Mouse (Mus musculus): ENCODE results near the gene Tbc1d13.
"Not testable (repeated sequence)": the region's sequence is repeated elsewhere in the genome, so short reads cannot be mapped to it uniquely, and the experiment has no call there.

The Tbc1d13 gene

DNA sequence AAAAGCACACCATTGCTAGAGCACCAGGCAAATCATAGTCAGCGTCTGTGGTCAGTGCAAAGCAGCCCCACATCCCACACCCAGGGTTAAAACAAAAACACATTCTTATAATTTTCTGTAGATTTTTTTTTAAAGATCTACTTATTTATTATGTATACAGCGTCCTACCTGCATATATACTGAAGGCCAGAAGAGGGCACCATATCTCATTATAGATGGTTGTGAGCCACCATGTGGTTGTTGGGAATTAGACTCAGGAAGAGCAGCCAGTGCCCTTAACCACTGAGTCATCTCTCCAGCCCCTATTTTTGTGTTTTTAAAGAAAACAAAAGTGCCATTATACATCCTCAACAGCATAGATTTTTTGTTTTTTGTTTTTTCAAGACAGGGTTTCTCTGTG, 4.8 kb upstream of the Tbc1d13 start:
- in situ Hi-C loops (cut with MseI, MboI), result no loop called here

DNA sequence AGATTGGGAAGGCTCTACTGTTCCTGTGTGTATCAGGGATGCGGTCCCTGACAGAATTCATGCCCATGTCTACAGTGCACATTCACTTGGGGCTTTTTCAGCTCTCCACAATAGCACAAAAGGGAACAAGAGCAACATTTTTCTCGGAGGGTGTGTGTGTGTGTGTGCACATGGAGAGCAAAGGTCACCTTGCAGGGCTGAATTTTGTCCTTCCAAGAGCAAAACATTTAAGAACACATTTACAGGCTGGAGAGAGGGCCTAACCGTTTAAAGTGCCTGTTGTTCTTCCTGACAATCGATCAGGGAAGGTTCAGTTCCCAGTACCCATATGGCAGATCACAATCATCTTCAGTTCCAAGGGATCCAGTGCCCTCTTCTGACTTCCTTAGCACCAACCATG, 3.4 kb upstream of the Tbc1d13 start:
- in situ Hi-C loops (cut with MseI, MboI), result no loop called here

GRCm38 (mm10) chr2:30131240-30131639, 2.3 kb upstream of the Tbc1d13 start:
- in situ Hi-C loops (cut with MseI, MboI), result not testable (repeated sequence)

DNA sequence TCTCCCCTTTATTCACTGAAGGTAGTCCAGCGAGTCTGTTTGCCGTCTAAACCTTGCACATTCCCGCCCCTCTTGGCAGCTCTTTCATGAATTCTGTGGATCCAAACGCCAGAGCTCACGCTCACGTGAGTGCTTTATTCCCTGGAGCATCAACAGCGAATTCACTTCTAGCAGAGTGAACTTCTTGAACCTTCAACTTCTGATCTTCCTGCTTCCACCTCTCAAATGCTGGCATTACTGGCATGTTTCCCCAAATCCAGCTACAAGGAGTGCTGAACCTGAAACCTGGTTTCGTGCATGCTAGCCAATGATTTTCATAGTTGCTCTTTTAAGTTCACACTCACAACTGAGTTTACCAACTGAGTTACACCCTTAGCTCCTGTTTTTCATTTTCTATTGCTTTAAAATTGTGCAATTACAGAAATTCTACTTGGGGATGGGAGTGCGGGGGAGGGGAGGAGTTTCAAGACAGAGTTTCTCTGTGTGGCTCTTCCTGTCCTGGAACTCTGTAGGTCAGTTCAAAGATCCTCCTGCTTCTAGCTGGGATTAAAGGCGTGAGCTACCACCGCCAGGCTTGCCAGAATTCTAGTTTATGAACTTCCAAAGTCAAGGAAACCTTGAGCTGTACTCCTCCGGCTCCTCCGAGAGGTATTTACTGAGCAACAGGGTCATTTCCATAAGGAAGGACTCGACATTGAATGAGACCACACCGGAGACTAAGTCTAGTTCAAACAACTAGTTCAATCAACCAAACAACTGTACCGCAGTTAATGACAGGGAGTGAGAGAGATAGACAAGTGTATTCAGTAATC, 539 bp upstream of the Tbc1d13 start:
- in situ Hi-C loops (cut with MseI, MboI), result no loop called here

GRCm38 (mm10) chr2:30134378-30134711, 799 bp downstream of the Tbc1d13 start:
- in situ Hi-C loops (cut with MseI, MboI), result no loop called here

- in situ Hi-C loops (cut with MseI, MboI), result no loop called here
Observed at GRCm38 (mm10) chr2:30134928-30135620, 1.5 kb downstream of the Tbc1d13 start.

GRCm38 (mm10) chr2:30136458-30136857, 2.9 kb downstream of the Tbc1d13 start:
- in situ Hi-C loops (cut with MseI, MboI), result no loop called here

GRCm38 (mm10) chr2:30140021-30140420, 6.5 kb downstream of the Tbc1d13 start:
- in situ Hi-C loops (cut with MseI, MboI), result not testable (repeated sequence)

GRCm38 (mm10) chr2:30144436-30144835, 10.9 kb downstream of the Tbc1d13 start:
- in situ Hi-C loops (cut with MseI, MboI), result no loop called here

DNA sequence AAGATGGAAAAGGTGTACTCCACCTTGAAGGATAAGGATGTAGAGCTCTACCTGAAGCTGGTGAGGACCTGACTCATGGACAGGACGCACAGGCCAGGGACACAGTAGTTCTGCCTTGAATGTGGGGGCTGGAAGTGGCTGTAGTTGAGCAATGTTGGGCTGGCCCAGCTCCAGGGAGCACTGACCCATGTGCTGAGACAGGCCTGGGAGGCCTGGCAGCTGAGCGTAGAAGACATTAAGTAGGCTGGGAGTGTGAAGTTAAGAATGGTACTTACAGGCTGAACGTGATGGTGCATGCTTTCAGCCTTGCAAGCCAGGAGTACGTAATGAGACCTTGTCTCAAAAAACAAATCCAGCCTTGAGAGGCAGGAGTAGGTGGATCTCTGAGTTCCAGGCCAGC, 13.9 kb downstream of the Tbc1d13 start:
- in situ Hi-C loops (cut with MseI, MboI), result no loop called here

GRCm38 (mm10) chr2:30151840-30152239, 18.3 kb downstream of the Tbc1d13 start:
- in situ Hi-C loops (cut with MseI, MboI), result no loop called here

DNA sequence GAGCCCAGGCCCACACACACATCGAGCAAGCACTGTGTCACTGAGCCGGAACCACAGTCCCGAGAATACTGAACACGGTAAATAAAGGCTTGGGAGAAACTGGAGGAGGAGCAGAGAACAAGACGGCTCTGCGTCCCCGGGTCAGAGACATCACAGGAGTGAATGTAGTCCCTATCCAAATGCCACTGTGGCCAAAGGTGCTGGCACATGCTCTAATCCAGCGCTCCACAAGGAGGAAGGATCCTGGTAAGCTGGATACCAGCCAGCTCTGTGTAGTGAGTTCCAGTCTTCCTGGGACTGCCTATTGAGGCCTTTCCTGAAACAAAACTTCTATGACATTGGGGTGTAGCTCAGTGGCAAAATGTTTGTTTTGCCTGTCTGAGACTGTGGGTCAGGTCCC, 19.1 kb downstream of the Tbc1d13 start:
- in situ Hi-C loops (cut with MseI, MboI), result no loop called here

DNA sequence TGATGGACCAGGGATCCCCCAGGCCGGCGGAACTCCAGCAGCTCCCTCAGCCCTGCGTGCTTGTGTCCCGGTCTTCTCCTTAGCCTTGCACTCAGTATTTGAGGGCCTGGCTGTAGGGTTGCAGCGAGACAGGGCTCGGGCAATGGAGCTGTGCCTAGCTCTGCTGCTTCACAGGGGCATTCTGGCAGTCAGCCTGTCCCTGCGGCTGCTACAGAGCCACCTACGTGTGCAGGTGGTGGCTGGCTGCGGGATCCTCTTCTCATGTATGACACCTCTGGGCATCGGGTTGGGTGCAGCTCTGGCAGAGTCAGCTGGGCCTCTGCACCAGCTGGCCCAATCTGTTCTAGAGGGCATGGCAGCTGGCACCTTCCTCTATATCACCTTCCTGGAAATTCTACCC, 26.3 kb downstream of the Tbc1d13 start:
- in situ Hi-C loops (cut with MseI, MboI), result loop anchor here in 1 of 2 experiments (10.0 kb wide), 1 partner anchor 55 kb away; no protein-coding TSS in a partner anchor

DNA sequence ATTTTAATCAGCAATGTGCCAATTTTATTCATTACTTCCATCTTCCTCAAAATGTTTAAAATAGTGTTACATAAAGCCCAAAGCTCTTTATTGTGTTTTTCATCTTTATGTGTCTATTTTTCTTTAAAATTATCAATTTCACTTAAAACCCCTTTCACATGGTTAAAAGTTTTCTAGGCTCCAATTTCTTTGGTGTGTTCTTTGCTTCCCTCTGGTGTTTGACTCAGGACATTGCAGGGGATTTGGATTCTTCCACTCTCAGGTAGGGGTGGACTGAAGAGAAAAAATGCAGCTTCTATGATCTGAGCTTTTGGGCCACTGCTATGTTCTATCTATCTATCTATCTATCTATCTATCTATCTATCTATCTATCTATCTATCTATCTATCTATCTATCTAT, 28.3 kb downstream of the Tbc1d13 start:
- in situ Hi-C loops (cut with MseI, MboI), result loop anchor here in 1 of 2 experiments (10.0 kb wide), 1 partner anchor 57 kb away; no protein-coding TSS in a partner anchor

DNA sequence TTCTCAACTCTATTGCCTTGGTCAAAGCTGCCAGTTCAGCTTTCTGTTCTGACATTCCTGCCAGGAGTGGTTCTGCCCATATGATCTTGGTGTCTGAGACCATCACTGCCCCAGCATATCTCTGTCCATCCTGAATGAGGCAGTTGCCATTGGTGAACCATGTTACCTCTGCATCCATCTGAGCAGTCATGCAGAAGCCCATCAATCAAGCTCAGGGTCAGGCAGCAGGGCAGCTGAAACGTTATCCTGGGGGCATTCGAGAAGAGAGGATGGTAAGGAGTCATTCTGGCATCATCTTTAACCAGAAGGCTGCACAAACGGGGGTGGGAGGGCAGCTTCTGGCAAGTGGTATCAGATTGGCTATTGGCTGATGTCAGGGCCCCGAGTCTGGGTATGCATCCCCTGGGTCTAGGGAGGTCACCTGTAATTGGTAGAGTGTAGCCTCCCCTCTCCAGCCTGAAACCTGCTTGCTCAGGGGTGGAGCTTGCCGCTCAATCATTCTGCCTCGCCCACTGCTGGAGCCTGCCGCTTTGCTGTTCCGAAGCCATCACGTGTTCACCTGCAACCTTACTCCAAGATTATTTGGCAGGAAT, 30.9 kb downstream of the Tbc1d13 start:
- in situ Hi-C loops (cut with MseI, MboI), result loop anchor here in 1 of 2 experiments (10.0 kb wide), 1 partner anchor 60 kb away; no protein-coding TSS in a partner anchor

DNA sequence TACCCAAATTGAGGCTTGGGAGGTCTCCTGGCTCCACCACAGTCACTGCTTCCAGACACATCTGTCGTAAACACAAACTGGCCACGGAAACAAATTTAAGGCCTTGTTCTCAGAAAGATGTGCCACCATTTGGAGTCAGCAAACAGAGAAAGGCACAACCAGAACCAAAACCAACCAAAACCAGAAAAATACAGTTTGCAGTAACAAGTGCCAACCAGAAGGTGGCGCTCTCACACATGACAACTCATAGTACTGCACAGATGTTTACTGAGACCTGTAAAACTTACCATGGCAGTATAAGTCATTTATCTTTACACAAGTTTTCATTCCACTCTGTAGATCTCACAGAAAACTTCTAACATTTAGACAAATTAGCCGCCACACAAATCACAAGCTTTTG, 33.1 kb downstream of the Tbc1d13 start:
- in situ Hi-C loops (cut with MseI, MboI), result loop anchor here in 1 of 2 experiments (10.0 kb wide), 1 partner anchor 62 kb away; no protein-coding TSS in a partner anchor

GRCm38 (mm10) chr2:30171371-30171996, 37.9 kb downstream of the Tbc1d13 start, which contains the start of gene Endog:
Gene Endog, plus strand, starts transcription at chr2:30171493.
- in situ Hi-C loops (cut with MseI, MboI), result no loop called here

GRCm38 (mm10) chr2:30171997-30172382, 38.4 kb downstream of the Tbc1d13 start:
- in situ Hi-C loops (cut with MseI, MboI), result no loop called here

GRCm38 (mm10) chr2:30173541-30174240, 40.1 kb downstream of the Tbc1d13 start:
- in situ Hi-C loops (cut with MseI, MboI), result no loop called here

DNA sequence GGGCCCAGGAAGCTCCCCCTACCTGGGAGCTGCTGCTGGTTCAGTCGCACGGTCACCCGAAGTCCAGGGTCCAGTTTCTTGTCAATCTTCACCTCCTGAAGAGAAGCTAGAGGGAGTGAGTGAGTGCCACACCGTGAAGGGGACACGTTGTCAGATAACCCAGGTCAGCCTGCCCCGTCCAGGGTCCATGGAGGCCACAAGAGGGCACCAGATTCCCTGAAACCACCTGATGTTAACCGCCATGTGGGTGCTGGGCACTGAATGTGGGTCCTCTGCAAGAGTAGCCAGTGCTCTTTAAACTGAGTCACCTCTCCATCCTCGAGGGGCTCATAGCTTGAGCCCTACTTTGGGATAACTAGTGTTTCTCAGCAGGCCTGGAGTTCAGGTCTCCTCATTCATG, 42.4 kb downstream of the Tbc1d13 start:
- in situ Hi-C loops (cut with MseI, MboI), result no loop called here

DNA sequence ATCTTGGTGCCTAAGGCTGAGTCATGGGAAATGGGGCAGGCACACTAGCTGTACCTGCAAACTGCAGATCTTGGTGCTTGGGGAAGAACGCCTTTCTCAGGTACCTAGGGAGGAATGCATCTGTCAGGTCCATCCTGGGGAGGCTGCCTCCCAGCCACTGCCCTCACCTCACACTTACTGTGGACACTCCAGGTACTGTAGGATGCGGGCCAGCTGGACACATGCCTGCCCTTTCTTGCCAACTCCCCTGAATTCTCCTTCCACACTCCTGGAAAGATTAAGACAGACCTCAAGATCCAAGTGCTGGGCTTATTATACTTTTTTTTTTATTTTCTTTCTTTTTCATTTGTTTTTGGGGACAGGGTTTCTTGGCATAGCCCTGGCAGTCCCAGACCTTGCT, 43.0 kb downstream of the Tbc1d13 start:
- in situ Hi-C loops (cut with MseI, MboI), result no loop called here
